Mouse (Mus musculus): Measurements from ENCODE around the gene Abcc5.

- TF ChIP-seq CTCF (IDR thresholded peaks at IDR 0.05; ENCODE audit: low read depth) (no peak), EP300 (IDR thresholded peaks at IDR 0.05; ENCODE audit: low read depth) (no peak)
Observed at GRCm38 (mm10) chr16:20405335-20405734, 20.9 kb downstream of the Abcc5 start.

Measured in liver, postnatal 0 days (tissue).